Mouse (Mus musculus): Measurements from ENCODE around the gene Tas1r2. TPM values are rescaled to one million over a fixed set of nuclear protein-coding genes. Genes with fewer than 3 reads are reported as not detected.

Tas1r2 gene
- polyA plus RNA-seq (2015; fragmentation: Nextera tagmentation; extraction: Ambion mirVana): not detected in 2 replicates

GRCm38 (mm10) chr4:139653238-139653637 lies at the start of gene Tas1r2:
Gene Tas1r2 (plus strand): TSS chr4:139653538.

GRCm38 (mm10) chr4:139622373-139623282 lies 30.7 kb upstream of the Tas1r2 start, which contains the start of gene Aldh4a1:
Gene Aldh4a1 (plus strand): TSS chr4:139622866.

Small RNA genes lying within 50 kb of the gene (microRNA-seq; reads per million reads assigned to microRNA genes)
- 0.10 to 0.21 reads per million in 2 experiments for gene Mir7020

Other genes with a start within 250 kb of the Tas1r2 start
- 2.8 TPM in 2 replicates for gene Iffo2, start 123.0 kb upstream of the Tas1r2 start, polyA plus RNA-seq (2015; fragmentation: Nextera tagmentation; extraction: Ambion mirVana)
- gene Gm21969, start 50.4 kb upstream of the Tas1r2 start, polyA plus RNA-seq (2015; fragmentation: Nextera tagmentation; extraction: Ambion mirVana): not detected in 2 replicates
- 42.8 and 43.5 TPM in 2 replicates for gene Aldh4a1, start 30.7 kb upstream of the Tas1r2 start, polyA plus RNA-seq (2015; fragmentation: Nextera tagmentation; extraction: Ambion mirVana)
- gene Pax7, start 180.0 kb downstream of the Tas1r2 start, polyA plus RNA-seq (2015; fragmentation: Nextera tagmentation; extraction: Ambion mirVana): 2.0 and 2.2 TPM in 2 replicates